Mouse (Mus musculus): Measurements from ENCODE around the gene Prrc2a. TPM values are rescaled to one million over a fixed set of nuclear protein-coding genes. Genes with fewer than 3 reads are reported as not detected.
A peak's percentile ranks its signal among the peaks of the same experiment; 100 is the strongest.

The Prrc2a gene
- total and polyA plus RNA-seq, 3 experiments, result 71.0 to 663 (median 87.6) TPM

GRCm38 (mm10) chr17:35103221-35103690, 61.4 kb downstream of the Prrc2a start (continued):
- TF ChIP-seq RAD21 (IDR thresholded peaks at IDR 0.05; ENCODE audit: low read depth, low read length) (no peak), MYC (IDR thresholded peaks at IDR 0.05; ENCODE audit: low read depth, low read length) (peak; percentile 63)

GRCm38 (mm10) chr17:35102299-35102698, 62.4 kb downstream of the Prrc2a start:
- peaks cover 0 to 31% of the 10 kb centered on the region in 2 experiments for H3K36me3 ChIP-seq (ENCODE audit: control insufficient read depth in 1 of 2, insufficient read depth in 2 of 2, low read length in 2 of 2)
- no peak for TF ChIP-seq POLR2AphosphoS2 (IDR thresholded peaks at IDR 0.05; ENCODE audit: low read length)
- no peak for TF ChIP-seq GABPA (IDR thresholded peaks at IDR 0.05; ENCODE audit: low read depth, low read length)
- TF ChIP-seq EP300 (IDR thresholded peaks at IDR 0.05; ENCODE audit: low read depth in 1 of 2, low read length in 2 of 2), result no peak
- H3K4me1 ChIP-seq (ENCODE audit: control insufficient read depth in 1 of 2, insufficient read depth in 2 of 2, low read length in 2 of 2), result peaks cover 22 to 36% of the 10 kb centered on the region in 2 experiments

GRCm38 (mm10) chr17:35101161-35101560, 63.5 kb downstream of the Prrc2a start:
- Histone ChIP-seq H3K36me3 (ENCODE audit: control insufficient read depth in 1 of 2, insufficient read depth in 2 of 2, low read length in 2 of 2) (peaks cover 0 to 31% of the 10 kb centered on the region in 2 experiments), H3K9ac (ENCODE audit: control insufficient read depth, low read depth, low read length, poor library complexity, severe bottlenecking) (no peak overlapping the region), H3K79me2 (ENCODE audit: control insufficient read depth, insufficient read depth, low read length, poor library complexity) (no peaks in the 10 kb centered on the region), H3K27me3 (ENCODE audit: control insufficient read depth in 1 of 2, insufficient read depth in 2 of 2, low read length in 2 of 2) (no peaks in the 10 kb centered on the region), H3K27ac (ENCODE audit: control insufficient read depth, low read depth, low read length) (no peak overlapping the region), H3K9me3 (replicated peaks; ENCODE audit: insufficient read depth, low read length) (no peaks in the 10 kb centered on the region), H3K4me1 (ENCODE audit: control insufficient read depth in 1 of 2, insufficient read depth in 2 of 2, low read length in 2 of 2) (peaks cover 22 to 36% of the 10 kb centered on the region in 2 experiments), H3K4me3 (ENCODE audit: control insufficient read depth in 1 of 2, insufficient read depth in 1 of 2, low read depth in 2 of 2, low read length in 2 of 2) (no peak overlapping the region)
- DNase-seq (ENCODE audit: low read depth, low spot score), result no peak
- no peak for TF ChIP-seq TAL1 (IDR thresholded peaks at IDR 0.05; ENCODE audit: low read length)

More at GRCm38 (mm10) chr17:35102299-35102698, 62.4 kb downstream of the Prrc2a start:
- no peak for DNase-seq (ENCODE audit: low read depth, low spot score)
- Histone ChIP-seq H3K27ac (ENCODE audit: control insufficient read depth, low read depth, low read length) (peak overlapping the region; percentile 96), H3K27me3 (ENCODE audit: control insufficient read depth in 1 of 2, insufficient read depth in 2 of 2, low read length in 2 of 2) (no peaks in the 10 kb centered on the region), H3K9ac (ENCODE audit: control insufficient read depth, low read depth, low read length, poor library complexity, severe bottlenecking) (peak overlapping the region; percentile 64; the same call in 1 of the 2 replicates), H3K4me3 (ENCODE audit: control insufficient read depth in 1 of 2, insufficient read depth in 1 of 2, low read depth in 2 of 2, low read length in 2 of 2) (no peak overlapping the region), H3K79me2 (ENCODE audit: control insufficient read depth, insufficient read depth, low read length, poor library complexity) (no peaks in the 10 kb centered on the region), H3K9me3 (replicated peaks; ENCODE audit: insufficient read depth, low read length) (no peaks in the 10 kb centered on the region)

- Histone ChIP-seq H3K79me2 (ENCODE audit: control insufficient read depth, insufficient read depth, low read length, poor library complexity) (no peaks in the 10 kb centered on the region), H3K4me1 (ENCODE audit: control insufficient read depth in 1 of 2, insufficient read depth in 2 of 2, low read length in 2 of 2) (peaks cover 20 to 33% of the 10 kb centered on the region in 2 experiments), H3K9ac (ENCODE audit: control insufficient read depth, low read depth, low read length, poor library complexity, severe bottlenecking) (no peak overlapping the region), H3K36me3 (ENCODE audit: control insufficient read depth in 1 of 2, insufficient read depth in 2 of 2, low read length in 2 of 2) (peaks cover 0 to 25% of the 10 kb centered on the region in 2 experiments), H3K4me3 (ENCODE audit: control insufficient read depth in 1 of 2, insufficient read depth in 1 of 2, low read depth in 2 of 2, low read length in 2 of 2) (no peak overlapping the region), H3K9me3 (replicated peaks; ENCODE audit: insufficient read depth, low read length) (no peaks in the 10 kb centered on the region), H3K27me3 (ENCODE audit: control insufficient read depth in 1 of 2, insufficient read depth in 2 of 2, low read length in 2 of 2) (no peaks in the 10 kb centered on the region), H3K27ac (ENCODE audit: control insufficient read depth, low read depth, low read length) (no peak overlapping the region)
- DNase-seq (ENCODE audit: low read depth, low spot score), result no peak
- no peak for TF ChIP-seq TCF12 (IDR thresholded peaks at IDR 0.05; ENCODE audit: low read depth, low read length)
- no peak for TF ChIP-seq CHD1 (IDR thresholded peaks at IDR 0.05; ENCODE audit: low read depth, low read length)
- no peak for TF ChIP-seq CHD2 (IDR thresholded peaks at IDR 0.05; ENCODE audit: low read length)
Observed at GRCm38 (mm10) chr17:35100196-35100765, 64.4 kb downstream of the Prrc2a start.

Other genes with a start within 250 kb of the Prrc2a start
Only the 30 nearest of the 38 such genes appear.
- 149 and 158 TPM in 2 replicates for gene Vars, start 163.9 kb downstream of the Prrc2a start, total RNA-seq (2012; rRNA removed)
- gene Vars, start 163.9 kb downstream of the Prrc2a start, polyA plus RNA-seq (2012; ENCODE audit: insufficient read depth in 1 of 2, insufficient read length in 2 of 2, low read depth in 1 of 2, low replicate concordance in 2 of 2, missing spikeins in 1 of 2), result 100 to 1,000 TPM in 1 of 2 experiments, not detected in 1; 251 TPM
- gene Vwa7, start 148.3 kb downstream of the Prrc2a start, total RNA-seq (2012; rRNA removed), result 9.7 and 10.4 TPM in 2 replicates
- gene Vwa7, start 148.3 kb downstream of the Prrc2a start, polyA plus RNA-seq (2012; ENCODE audit: insufficient read depth in 1 of 2, insufficient read length in 2 of 2, low read depth in 1 of 2, low replicate concordance in 2 of 2, missing spikeins in 1 of 2), result 1 to 10 TPM in 1 of 2 experiments, not detected in 1; 9.8 TPM
- 161 and 164 TPM in 2 replicates for gene Sapcd1, start 136.9 kb downstream of the Prrc2a start, total RNA-seq (2012; rRNA removed)
- 100 to 1,000 TPM in 1 of 2 experiments, not detected in 1; 124 TPM for gene Sapcd1, start 136.9 kb downstream of the Prrc2a start, polyA plus RNA-seq (2012; ENCODE audit: insufficient read depth in 1 of 2, insufficient read length in 2 of 2, low read depth in 1 of 2, low replicate concordance in 2 of 2, missing spikeins in 1 of 2)
- 17.9 and 26.3 TPM in 2 replicates for gene Msh5, start 118.2 kb downstream of the Prrc2a start, total RNA-seq (2012; rRNA removed)
- gene Msh5, start 118.2 kb downstream of the Prrc2a start, polyA plus RNA-seq (2012; ENCODE audit: insufficient read depth in 1 of 2, insufficient read length in 2 of 2, low read depth in 1 of 2, low replicate concordance in 2 of 2, missing spikeins in 1 of 2), result 10 to 100 TPM in 1 of 2 experiments, not detected in 1; 29.0 TPM
- 285 and 333 TPM in 2 replicates for gene Clic1, start 114.9 kb downstream of the Prrc2a start, total RNA-seq (2012; rRNA removed)
- 100 to 1,000 TPM; 309 to 335 TPM for gene Clic1, start 114.9 kb downstream of the Prrc2a start, polyA plus RNA-seq (2012; ENCODE audit: insufficient read depth in 1 of 2, insufficient read length in 2 of 2, low read depth in 1 of 2, low replicate concordance in 2 of 2, missing spikeins in 1 of 2)
- gene Ddah2, start 105.9 kb downstream of the Prrc2a start, total RNA-seq (2012; rRNA removed), result 9.9 and 11.1 TPM in 2 replicates
- 1 to 10 TPM in 1 of 2 experiments, not detected in 1; 8.6 TPM for gene Ddah2, start 105.9 kb downstream of the Prrc2a start, polyA plus RNA-seq (2012; ENCODE audit: insufficient read depth in 1 of 2, insufficient read length in 2 of 2, low read depth in 1 of 2, low replicate concordance in 2 of 2, missing spikeins in 1 of 2)
- gene Ly6g6c, start 99.5 kb downstream of the Prrc2a start, total RNA-seq (2012; rRNA removed), result not detected in 2 replicates
- under 1 TPM in 1 of 2 experiments, not detected in 1; 0.24 TPM for gene Ly6g6c, start 99.5 kb downstream of the Prrc2a start, polyA plus RNA-seq (2012; ENCODE audit: insufficient read depth in 1 of 2, insufficient read length in 2 of 2, low read depth in 1 of 2, low replicate concordance in 2 of 2, missing spikeins in 1 of 2)
- gene Mpig6b, start 98.7 kb downstream of the Prrc2a start, total RNA-seq (2012; rRNA removed), result not detected in 2 replicates
- gene Mpig6b, start 98.7 kb downstream of the Prrc2a start, polyA plus RNA-seq (2012; ENCODE audit: insufficient read depth in 1 of 2, insufficient read length in 2 of 2, low read depth in 1 of 2, low replicate concordance in 2 of 2, missing spikeins in 1 of 2), result not detected
- 0.23 TPM in 1 of 2 replicates, not detected in the other for gene Ly6g6e, start 88.0 kb downstream of the Prrc2a start, total RNA-seq (2012; rRNA removed)
- gene Ly6g6e, start 88.0 kb downstream of the Prrc2a start, polyA plus RNA-seq (2012; ENCODE audit: insufficient read depth in 1 of 2, insufficient read length in 2 of 2, low read depth in 1 of 2, low replicate concordance in 2 of 2, missing spikeins in 1 of 2), result not detected
- 2.1 and 5.5 TPM in 2 replicates for gene Ly6g6d, start 86.8 kb downstream of the Prrc2a start, total RNA-seq (2012; rRNA removed)
- 1 to 10 TPM in 1 of 2 experiments, not detected in 1; 4.4 TPM for gene Ly6g6d, start 86.8 kb downstream of the Prrc2a start, polyA plus RNA-seq (2012; ENCODE audit: insufficient read depth in 1 of 2, insufficient read length in 2 of 2, low read depth in 1 of 2, low replicate concordance in 2 of 2, missing spikeins in 1 of 2)
- 1.4 and 3.0 TPM in 2 replicates for gene Ly6g6f, start 79.3 kb downstream of the Prrc2a start, total RNA-seq (2012; rRNA removed)
- under 1 TPM in 1 of 2 experiments, not detected in 1; 0.88 TPM for gene Ly6g6f, start 79.3 kb downstream of the Prrc2a start, polyA plus RNA-seq (2012; ENCODE audit: insufficient read depth in 1 of 2, insufficient read length in 2 of 2, low read depth in 1 of 2, low replicate concordance in 2 of 2, missing spikeins in 1 of 2)
- gene Abhd16a, start 75.6 kb downstream of the Prrc2a start, total RNA-seq (2012; rRNA removed), result 86.9 and 126 TPM in 2 replicates
- gene Abhd16a, start 75.6 kb downstream of the Prrc2a start, polyA plus RNA-seq (2012; ENCODE audit: insufficient read depth in 1 of 2, insufficient read length in 2 of 2, low read depth in 1 of 2, low replicate concordance in 2 of 2, missing spikeins in 1 of 2), result 10 to 100 TPM in 1 of 2 experiments, not detected in 1; 96.1 TPM
- gene Ly6g5c, start 56.6 kb downstream of the Prrc2a start, total RNA-seq (2012; rRNA removed), result not detected in 2 replicates
- not detected for gene Ly6g5c, start 56.6 kb downstream of the Prrc2a start, polyA plus RNA-seq (2012; ENCODE audit: insufficient read depth in 1 of 2, insufficient read length in 2 of 2, low read depth in 1 of 2, low replicate concordance in 2 of 2, missing spikeins in 1 of 2)
- gene Ly6g5b, start 49.5 kb downstream of the Prrc2a start, total RNA-seq (2012; rRNA removed), result 0.49 and 0.65 TPM in 2 replicates
- 1 to 10 TPM in 1 of 2 experiments, not detected in 1; 1.4 TPM for gene Ly6g5b, start 49.5 kb downstream of the Prrc2a start, polyA plus RNA-seq (2012; ENCODE audit: insufficient read depth in 1 of 2, insufficient read length in 2 of 2, low read depth in 1 of 2, low replicate concordance in 2 of 2, missing spikeins in 1 of 2)
- gene Gpank1, start 43.4 kb downstream of the Prrc2a start, total RNA-seq (2012; rRNA removed), result 44.7 and 44.9 TPM in 2 replicates
- 10 to 100 TPM in 1 of 2 experiments, not detected in 1; 40.4 TPM for gene Gpank1, start 43.4 kb downstream of the Prrc2a start, polyA plus RNA-seq (2012; ENCODE audit: insufficient read depth in 1 of 2, insufficient read length in 2 of 2, low read depth in 1 of 2, low replicate concordance in 2 of 2, missing spikeins in 1 of 2)
- gene Csnk2b, start 42.8 kb downstream of the Prrc2a start, total RNA-seq (2012; rRNA removed), result 193 and 222 TPM in 2 replicates
- gene Csnk2b, start 42.8 kb downstream of the Prrc2a start, polyA plus RNA-seq (2012; ENCODE audit: insufficient read depth in 1 of 2, insufficient read length in 2 of 2, low read depth in 1 of 2, low replicate concordance in 2 of 2, missing spikeins in 1 of 2), result 100 to 1,000 TPM in 1 of 2 experiments, not detected in 1; 607 TPM
- gene D17H6S53E, start 38.5 kb downstream of the Prrc2a start, total RNA-seq (2012; rRNA removed), result 9.3 and 13.6 TPM in 2 replicates
- gene D17H6S53E, start 38.5 kb downstream of the Prrc2a start, polyA plus RNA-seq (2012; ENCODE audit: insufficient read depth in 1 of 2, insufficient read length in 2 of 2, low read depth in 1 of 2, low replicate concordance in 2 of 2, missing spikeins in 1 of 2), result 10 to 100 TPM in 1 of 2 experiments, not detected in 1; 11.6 TPM
- 0.15 TPM in 1 of 2 replicates, not detected in the other for gene Apom, start 32.8 kb downstream of the Prrc2a start, total RNA-seq (2012; rRNA removed)
- gene Apom, start 32.8 kb downstream of the Prrc2a start, polyA plus RNA-seq (2012; ENCODE audit: insufficient read depth in 1 of 2, insufficient read length in 2 of 2, low read depth in 1 of 2, low replicate concordance in 2 of 2, missing spikeins in 1 of 2), result under 1 TPM in 1 of 2 experiments, not detected in 1; 0.79 TPM
- 98.2 and 102 TPM in 2 replicates for gene Bag6, start 29.7 kb downstream of the Prrc2a start, total RNA-seq (2012; rRNA removed)
- 100 to 1,000 TPM in 1 of 2 experiments, not detected in 1; 283 TPM for gene Bag6, start 29.7 kb downstream of the Prrc2a start, polyA plus RNA-seq (2012; ENCODE audit: insufficient read depth in 1 of 2, insufficient read length in 2 of 2, low read depth in 1 of 2, low replicate concordance in 2 of 2, missing spikeins in 1 of 2)
- 0.29 and 0.42 TPM in 2 replicates for gene Aif1, start 11.2 kb upstream of the Prrc2a start, total RNA-seq (2012; rRNA removed)
- gene Aif1, start 11.2 kb upstream of the Prrc2a start, polyA plus RNA-seq (2012; ENCODE audit: insufficient read depth in 1 of 2, insufficient read length in 2 of 2, low read depth in 1 of 2, low replicate concordance in 2 of 2, missing spikeins in 1 of 2), result under 1 TPM in 1 of 2 experiments, not detected in 1; 0.45 TPM
- 15.2 and 16.9 TPM in 2 replicates for gene Lst1, start 23.5 kb upstream of the Prrc2a start, total RNA-seq (2012; rRNA removed)
- gene Lst1, start 23.5 kb upstream of the Prrc2a start, polyA plus RNA-seq (2012; ENCODE audit: insufficient read depth in 1 of 2, insufficient read length in 2 of 2, low read depth in 1 of 2, low replicate concordance in 2 of 2, missing spikeins in 1 of 2), result 10 to 100 TPM in 1 of 2 experiments, not detected in 1; 29.0 TPM
- gene Ltb, start 29.5 kb upstream of the Prrc2a start, total RNA-seq (2012; rRNA removed), result 0.75 and 1.1 TPM in 2 replicates
- gene Ltb, start 29.5 kb upstream of the Prrc2a start, polyA plus RNA-seq (2012; ENCODE audit: insufficient read depth in 1 of 2, insufficient read length in 2 of 2, low read depth in 1 of 2, low replicate concordance in 2 of 2, missing spikeins in 1 of 2), result 1 to 10 TPM in 1 of 2 experiments, not detected in 1; 1.5 TPM
- gene Tnf, start 37.1 kb upstream of the Prrc2a start, total RNA-seq (2012; rRNA removed), result 0.95 and 1.2 TPM in 2 replicates
- 1 to 10 TPM in 1 of 2 experiments, not detected in 1; 2.0 TPM for gene Tnf, start 37.1 kb upstream of the Prrc2a start, polyA plus RNA-seq (2012; ENCODE audit: insufficient read depth in 1 of 2, insufficient read length in 2 of 2, low read depth in 1 of 2, low replicate concordance in 2 of 2, missing spikeins in 1 of 2)
- not detected in 2 replicates for gene Lta, start 40.5 kb upstream of the Prrc2a start, total RNA-seq (2012; rRNA removed)
- under 1 TPM in 1 of 2 experiments, not detected in 1; 0.24 TPM for gene Lta, start 40.5 kb upstream of the Prrc2a start, polyA plus RNA-seq (2012; ENCODE audit: insufficient read depth in 1 of 2, insufficient read length in 2 of 2, low read depth in 1 of 2, low replicate concordance in 2 of 2, missing spikeins in 1 of 2)
- not detected in 2 replicates for gene Gm16181, start 55.9 kb upstream of the Prrc2a start, total RNA-seq (2012; rRNA removed)
- under 1 TPM in 1 of 2 experiments, not detected in 1; 0.58 TPM for gene Gm16181, start 55.9 kb upstream of the Prrc2a start, polyA plus RNA-seq (2012; ENCODE audit: insufficient read depth in 1 of 2, insufficient read length in 2 of 2, low read depth in 1 of 2, low replicate concordance in 2 of 2, missing spikeins in 1 of 2)
- 0.46 and 0.56 TPM in 2 replicates for gene Atp6v1g2, start 68.8 kb upstream of the Prrc2a start, total RNA-seq (2012; rRNA removed)
- gene Atp6v1g2, start 68.8 kb upstream of the Prrc2a start, polyA plus RNA-seq (2012; ENCODE audit: insufficient read depth in 1 of 2, insufficient read length in 2 of 2, low read depth in 1 of 2, low replicate concordance in 2 of 2, missing spikeins in 1 of 2), result 1 to 10 TPM in 1 of 2 experiments, not detected in 1; 4.7 TPM
- gene Nfkbil1, start 70.9 kb upstream of the Prrc2a start, total RNA-seq (2012; rRNA removed), result 10.1 and 10.3 TPM in 2 replicates
- gene Nfkbil1, start 70.9 kb upstream of the Prrc2a start, polyA plus RNA-seq (2012; ENCODE audit: insufficient read depth in 1 of 2, insufficient read length in 2 of 2, low read depth in 1 of 2, low replicate concordance in 2 of 2, missing spikeins in 1 of 2), result 10 to 100 TPM in 1 of 2 experiments, not detected in 1; 26.0 TPM
- gene Ddx39b, start 76.8 kb upstream of the Prrc2a start, total RNA-seq (2012; rRNA removed), result 206 and 270 TPM in 2 replicates
- gene Ddx39b, start 76.8 kb upstream of the Prrc2a start, polyA plus RNA-seq (2012; ENCODE audit: insufficient read depth in 1 of 2, insufficient read length in 2 of 2, low read depth in 1 of 2, low replicate concordance in 2 of 2, missing spikeins in 1 of 2), result 100 to 1,000 TPM; 581 to 787 TPM
- 58.7 and 60.1 TPM in 2 replicates for gene H2-D1, start 97.8 kb upstream of the Prrc2a start, total RNA-seq (2012; rRNA removed)
- 10 to 100 TPM in 1 of 2 experiments, not detected in 1; 97.9 TPM for gene H2-D1, start 97.8 kb upstream of the Prrc2a start, polyA plus RNA-seq (2012; ENCODE audit: insufficient read depth in 1 of 2, insufficient read length in 2 of 2, low read depth in 1 of 2, low replicate concordance in 2 of 2, missing spikeins in 1 of 2)
- 1.7 TPM in 2 replicates for gene H2-Q1, start 155.5 kb upstream of the Prrc2a start, total RNA-seq (2012; rRNA removed)
- under 1 TPM in 1 of 2 experiments, not detected in 1; 0.52 TPM for gene H2-Q1, start 155.5 kb upstream of the Prrc2a start, polyA plus RNA-seq (2012; ENCODE audit: insufficient read depth in 1 of 2, insufficient read length in 2 of 2, low read depth in 1 of 2, low replicate concordance in 2 of 2, missing spikeins in 1 of 2)